Mouse (Mus musculus): ENCODE measurements around the gene Plin5. TPM values are rescaled to one million over a fixed set of nuclear protein-coding genes. Genes with fewer than 3 reads are reported as not detected.
A peak's percentile ranks its signal among the peaks of the same experiment; 100 is the strongest.

Gene Plin5
- total RNA-seq, 1 experiment: 1.4 TPM

DNA sequence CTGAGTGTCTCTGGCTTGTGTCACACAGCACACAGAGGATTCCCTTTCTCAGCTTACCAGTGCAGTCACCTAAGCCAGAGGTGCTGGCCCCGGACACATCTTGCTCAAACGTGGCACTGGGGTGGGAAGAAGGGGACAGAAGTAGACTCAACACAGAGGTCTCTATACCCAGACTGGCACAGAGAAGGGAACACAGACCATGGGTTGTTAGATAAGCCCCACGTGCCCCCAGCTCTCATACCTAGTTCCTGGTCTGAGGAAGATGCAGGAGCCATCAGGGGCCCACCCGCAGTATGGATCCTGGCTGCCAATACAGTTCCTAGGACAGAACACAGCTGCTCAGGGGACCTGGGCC lies 7.9 kb upstream of the Plin5 start:
- DNase-seq (ENCODE audit: low read depth, low spot score): no peak
- peaks cover 0 to 2% of the 10 kb centered on the region in 2 experiments; a peak in 1 of 4 replicates for H3K4me1 ChIP-seq (ENCODE audit: control insufficient read depth in 2 of 2, insufficient read depth in 2 of 2, low read length in 2 of 2, poor library complexity in 1 of 2)
- no peak for TF ChIP-seq ZNF384 (IDR thresholded peaks at IDR 0.05; ENCODE audit: low read depth, low read length)
- TF ChIP-seq CHD2 (IDR thresholded peaks at IDR 0.05; ENCODE audit: low read depth, low read length): no peak
- no peak for TF ChIP-seq MAFK (IDR thresholded peaks at IDR 0.05; ENCODE audit: insufficient read depth, low read depth, low read length)
- TF ChIP-seq HCFC1 (IDR thresholded peaks at IDR 0.05; ENCODE audit: borderline replicate concordance, insufficient read depth, low read length): no peak
- TF ChIP-seq ZC3H11A (IDR thresholded peaks at IDR 0.05; ENCODE audit: borderline replicate concordance, low read depth, low read length): no peak
- H3K36me3 ChIP-seq (ENCODE audit: control insufficient read depth, insufficient read depth, low read length, poor library complexity, severe bottlenecking): no peaks in the 10 kb centered on the region
- in situ Hi-C loops (cut with MboI; ENCODE audit: low sequenced_read_pairs in 2 of 2, unreplicated experiment in 2 of 2): no loop called here
- no peak overlapping the region for H3K9ac ChIP-seq (ENCODE audit: insufficient read depth, low read depth, low read length, poor library complexity, severe bottlenecking)
- H3K9me3 ChIP-seq (ENCODE audit: control insufficient read depth, insufficient read depth, low read depth, low read length): no peaks in the 10 kb centered on the region
- H3K27ac ChIP-seq (ENCODE audit: insufficient read depth, low read depth, low read length, poor library complexity, severe bottlenecking): no peak overlapping the region
- H3K4me3 ChIP-seq (ENCODE audit: insufficient read depth in 1 of 2, low read depth in 1 of 2, low read length in 2 of 2, poor library complexity in 1 of 2, severe bottlenecking in 1 of 2): no peak overlapping the region

DNA sequence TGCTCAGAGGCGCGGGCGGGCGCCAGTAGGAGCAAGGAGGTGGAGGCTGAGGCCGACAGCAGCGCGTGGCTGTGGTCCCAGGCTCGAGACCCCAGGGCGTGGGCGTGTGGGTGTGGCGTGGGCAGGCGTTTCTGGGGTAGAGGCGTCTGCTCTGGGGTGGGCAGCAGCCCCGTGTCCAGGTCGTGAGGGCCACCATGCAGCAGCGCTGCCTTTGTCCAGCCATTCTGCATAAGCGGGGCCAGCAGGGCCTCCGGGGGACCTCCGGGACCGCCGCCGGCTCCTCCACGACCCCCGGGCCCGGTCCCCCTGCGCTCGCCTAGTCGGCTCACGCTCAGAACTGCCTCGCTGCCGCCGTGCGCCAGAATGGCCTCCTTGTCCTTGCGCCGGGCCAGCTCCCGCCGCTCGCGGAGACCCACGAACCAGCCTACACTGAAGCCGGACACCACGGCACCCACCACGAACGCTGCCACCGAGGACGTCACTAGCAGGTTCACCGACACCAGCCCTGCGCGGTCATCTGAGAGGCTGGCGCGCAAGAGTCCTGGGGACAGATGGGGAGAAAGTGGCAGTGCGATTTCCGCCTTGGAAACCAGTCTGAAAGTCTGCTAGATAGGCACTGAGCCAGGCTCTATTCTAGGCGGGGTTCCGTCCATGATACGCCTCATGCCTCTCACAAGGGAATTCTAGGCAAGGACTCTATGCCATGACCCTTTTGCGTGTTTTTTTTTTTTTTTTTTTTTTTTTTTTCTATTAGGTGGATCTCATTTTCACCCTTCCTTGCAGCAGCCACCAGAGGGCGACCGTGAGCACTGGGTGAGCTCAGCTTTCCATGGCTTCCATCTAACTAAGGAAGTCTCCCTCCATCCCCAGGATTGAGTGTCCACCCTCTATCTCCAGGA lies 7.2 kb upstream of the Plin5 start:
- no peak overlapping the region for H3K27ac ChIP-seq (ENCODE audit: insufficient read depth, low read depth, low read length, poor library complexity, severe bottlenecking)
- no peaks in the 10 kb centered on the region for H3K36me3 ChIP-seq (ENCODE audit: control insufficient read depth, insufficient read depth, low read length, poor library complexity, severe bottlenecking)
- H3K4me3 ChIP-seq (ENCODE audit: insufficient read depth in 1 of 2, low read depth in 1 of 2, low read length in 2 of 2, poor library complexity in 1 of 2, severe bottlenecking in 1 of 2): peak overlapping the region; percentile 60 to 62
- peak; percentile 77 for DNase-seq (ENCODE audit: low read depth, low spot score)
- in situ Hi-C loops (cut with MboI; ENCODE audit: low sequenced_read_pairs in 2 of 2, unreplicated experiment in 2 of 2): no loop called here
- H3K9ac ChIP-seq (ENCODE audit: insufficient read depth, low read depth, low read length, poor library complexity, severe bottlenecking): peak overlapping the region; percentile 46
- no peak for TF ChIP-seq CHD2 (IDR thresholded peaks at IDR 0.05; ENCODE audit: low read depth, low read length)
- TF ChIP-seq ZC3H11A (IDR thresholded peaks at IDR 0.05; ENCODE audit: borderline replicate concordance, low read depth, low read length): peak; percentile 15; the same call in 1 of the 2 replicates
- peak; percentile 99 for TF ChIP-seq ZNF384 (IDR thresholded peaks at IDR 0.05; ENCODE audit: low read depth, low read length)
- TF ChIP-seq MAFK (IDR thresholded peaks at IDR 0.05; ENCODE audit: insufficient read depth, low read depth, low read length): no peak
- H3K9me3 ChIP-seq (ENCODE audit: control insufficient read depth, insufficient read depth, low read depth, low read length): no peaks in the 10 kb centered on the region
- peaks cover 0 to 2% of the 10 kb centered on the region in 2 experiments; a peak in 1 of 4 replicates for H3K4me1 ChIP-seq (ENCODE audit: control insufficient read depth in 2 of 2, insufficient read depth in 2 of 2, low read length in 2 of 2, poor library complexity in 1 of 2)

DNA sequence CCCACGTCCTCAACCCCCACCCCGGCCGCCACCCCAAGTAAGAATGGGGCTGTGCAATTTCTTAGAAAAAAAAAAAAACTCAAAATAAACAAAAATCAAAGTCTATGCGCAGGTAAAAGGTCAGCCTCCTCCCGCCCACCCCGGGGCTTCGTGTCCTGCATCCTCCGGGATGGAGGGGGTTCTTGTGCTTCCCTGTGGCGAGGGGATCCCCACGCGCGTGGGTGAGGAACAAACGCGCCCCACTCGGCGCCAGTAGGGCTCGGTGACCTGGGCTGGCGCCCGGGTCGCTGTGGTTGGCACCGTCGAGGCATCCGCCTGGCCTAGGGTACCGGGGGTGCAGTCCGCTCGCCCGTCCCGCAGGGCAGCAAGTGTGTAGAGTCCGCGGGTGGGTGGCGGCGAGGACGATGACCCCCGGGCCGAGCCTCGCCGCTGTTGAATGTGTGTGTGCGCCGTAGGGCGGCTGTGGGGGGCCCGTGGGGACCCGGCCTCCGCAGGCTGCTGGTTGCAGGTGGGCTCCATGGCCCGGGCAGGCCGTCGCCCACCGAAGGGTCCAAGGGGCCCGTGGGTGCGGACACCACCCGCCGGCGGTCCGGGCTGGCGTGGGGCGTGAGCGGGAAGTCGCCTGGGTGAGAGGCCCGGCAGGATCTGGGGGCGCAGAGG lies 6.4 kb upstream of the Plin5 start:
- in situ Hi-C loops (cut with MboI; ENCODE audit: low sequenced_read_pairs in 2 of 2, unreplicated experiment in 2 of 2): no loop called here
- H3K9me3 ChIP-seq (ENCODE audit: control insufficient read depth, insufficient read depth, low read depth, low read length): no peaks in the 10 kb centered on the region
- TF ChIP-seq ZC3H11A (IDR thresholded peaks at IDR 0.05; ENCODE audit: borderline replicate concordance, low read depth, low read length) (no peak), ZNF384 (IDR thresholded peaks at IDR 0.05; ENCODE audit: low read depth, low read length) (no peak), HCFC1 (IDR thresholded peaks at IDR 0.05; ENCODE audit: borderline replicate concordance, insufficient read depth, low read length) (no peak), MAFK (IDR thresholded peaks at IDR 0.05; ENCODE audit: insufficient read depth, low read depth, low read length) (no peak), CHD2 (IDR thresholded peaks at IDR 0.05; ENCODE audit: low read depth, low read length) (no peak)
- DNase-seq (ENCODE audit: low read depth, low spot score): no peak
- H3K27ac ChIP-seq (ENCODE audit: insufficient read depth, low read depth, low read length, poor library complexity, severe bottlenecking): no peak overlapping the region
- no peaks in the 10 kb centered on the region for H3K36me3 ChIP-seq (ENCODE audit: control insufficient read depth, insufficient read depth, low read length, poor library complexity, severe bottlenecking)
- peak overlapping the region; percentile 46 for H3K9ac ChIP-seq (ENCODE audit: insufficient read depth, low read depth, low read length, poor library complexity, severe bottlenecking)
- H3K4me1 ChIP-seq (ENCODE audit: control insufficient read depth in 2 of 2, insufficient read depth in 2 of 2, low read length in 2 of 2, poor library complexity in 1 of 2): peaks cover 0 to 2% of the 10 kb centered on the region in 2 experiments; a peak in 1 of 4 replicates
- peak overlapping the region; percentile 60 to 62 for H3K4me3 ChIP-seq (ENCODE audit: insufficient read depth in 1 of 2, low read depth in 1 of 2, low read length in 2 of 2, poor library complexity in 1 of 2, severe bottlenecking in 1 of 2)

DNA sequence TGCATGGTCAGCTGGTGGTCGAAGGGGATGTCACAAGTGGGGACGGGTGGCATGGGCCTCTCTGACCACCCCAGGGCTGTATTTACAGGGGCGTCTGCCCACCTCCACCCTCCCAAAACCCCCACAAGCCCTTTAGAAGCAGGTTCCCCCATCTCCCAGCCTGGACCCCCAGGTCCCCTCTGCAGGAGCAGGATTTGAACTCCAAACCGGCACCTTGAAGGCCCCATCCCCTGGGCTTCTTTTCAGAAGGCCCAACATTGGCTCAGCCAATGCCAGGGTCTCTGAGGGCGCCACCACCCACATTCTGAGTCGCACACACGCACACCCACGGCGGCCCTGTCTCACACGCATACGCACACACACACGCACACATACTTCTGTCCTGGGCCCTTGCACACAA lies 5.8 kb upstream of the Plin5 start:
- TF ChIP-seq MAFK (IDR thresholded peaks at IDR 0.05; ENCODE audit: insufficient read depth, low read depth, low read length) (no peak), ZC3H11A (IDR thresholded peaks at IDR 0.05; ENCODE audit: borderline replicate concordance, low read depth, low read length) (no peak), CHD2 (IDR thresholded peaks at IDR 0.05; ENCODE audit: low read depth, low read length) (no peak), HCFC1 (IDR thresholded peaks at IDR 0.05; ENCODE audit: borderline replicate concordance, insufficient read depth, low read length) (no peak), ZNF384 (IDR thresholded peaks at IDR 0.05; ENCODE audit: low read depth, low read length) (no peak)
- in situ Hi-C loops (cut with MboI; ENCODE audit: low sequenced_read_pairs in 2 of 2, unreplicated experiment in 2 of 2): no loop called here

More for the DNA sequence above, 5.8 kb upstream of the Plin5 start:
- H3K27ac ChIP-seq (ENCODE audit: insufficient read depth, low read depth, low read length, poor library complexity, severe bottlenecking): no peak overlapping the region
- no peak overlapping the region for H3K9ac ChIP-seq (ENCODE audit: insufficient read depth, low read depth, low read length, poor library complexity, severe bottlenecking)
- DNase-seq (ENCODE audit: low read depth, low spot score): no peak
- H3K4me3 ChIP-seq (ENCODE audit: insufficient read depth in 1 of 2, low read depth in 1 of 2, low read length in 2 of 2, poor library complexity in 1 of 2, severe bottlenecking in 1 of 2): no peak overlapping the region; a peak in 1 of 4 replicates
- H3K36me3 ChIP-seq (ENCODE audit: control insufficient read depth, insufficient read depth, low read length, poor library complexity, severe bottlenecking): no peaks in the 10 kb centered on the region
- no peaks in the 10 kb centered on the region for H3K9me3 ChIP-seq (ENCODE audit: control insufficient read depth, insufficient read depth, low read depth, low read length)
- H3K4me1 ChIP-seq (ENCODE audit: control insufficient read depth in 2 of 2, insufficient read depth in 2 of 2, low read length in 2 of 2, poor library complexity in 1 of 2): peaks cover 0 to 2% of the 10 kb centered on the region in 2 experiments; a peak in 1 of 4 replicates

All from ES-E14 (cell line).